Comparison of ENCODE assay signal across 24 mouse cellular contexts in the genomic region with DNA sequence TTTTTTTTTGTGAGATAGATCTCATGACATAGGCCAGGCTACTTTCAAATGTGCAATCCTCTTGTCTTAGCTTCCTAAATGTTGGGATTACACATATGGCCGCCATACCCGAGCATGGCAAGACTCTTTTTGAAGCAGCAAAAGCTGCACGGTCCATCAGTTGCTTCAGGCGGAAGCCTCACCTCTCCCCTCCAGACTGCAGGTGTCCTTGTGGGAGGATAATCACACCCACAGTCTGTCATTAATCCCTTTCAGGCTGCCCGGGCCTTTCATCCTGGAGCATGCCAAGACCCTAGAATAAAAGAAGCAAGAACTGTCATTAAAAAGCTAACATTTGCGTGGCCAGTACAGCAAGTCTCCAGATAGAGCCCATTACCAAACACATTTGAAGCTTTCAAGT. TPM values are rescaled to one million over a fixed set of nuclear protein-coding genes. Genes with fewer than 3 reads are reported as not detected.
"Had no signal": no experiment of that assay in that cellular context is flagged by ENCODE, and none has a peak within 500 bp of the region (broad histone marks: within the 10 kb centered on the region; RNA-seq: fewer than 3 reads in every experiment).

No protein-coding gene starts in this region.

- H3K4me3 ChIP-seq: intestine, embryonic 15.5 days; left cerebral cortex, adult 2 months; liver, embryonic 13.5 days; megakaryocyte, embryonic 14.5 days had no signal

- H3K27me3 ChIP-seq: intestine, embryonic 15.5 days; liver, embryonic 13.5 days had no signal

- H3K4me1 ChIP-seq: intestine, embryonic 15.5 days; liver, embryonic 13.5 days had no signal

- DNase-seq: kidney, adult 18-20 months; kidney, adult 9 months; kidney, postnatal 36 days; layer of hippocampus, postnatal 36 days; liver, embryonic 13.5 days; lung, adult 2 months; lung, postnatal 36 days; right cerebral cortex, postnatal 14 days; right cerebral cortex, postnatal 4 days; thymus, adult 18-20 months; thymus, postnatal 36 days had no signal

- H3K36me3 ChIP-seq: intestine, embryonic 15.5 days; liver, embryonic 13.5 days had no signal

- ATAC-seq: intestine, embryonic 15.5 days; lung, postnatal 0 days had no signal

- H3K9me3 ChIP-seq: intestine, embryonic 15.5 days; liver, embryonic 13.5 days; megakaryocyte, embryonic 14.5 days had no signal

- H3K4me2 ChIP-seq: intestine, embryonic 15.5 days; liver, embryonic 13.5 days; midbrain, embryonic 11.5 days had no signal

- H3K9ac ChIP-seq: intestine, embryonic 15.5 days; liver, embryonic 13.5 days had no signal

- H3K27ac ChIP-seq: intestine, embryonic 15.5 days; left cerebral cortex, adult 2 months; liver, embryonic 13.5 days had no signal

RNA-seq across cellular contexts. Expression of a gene that starts 15.5 kb away (rescaled TPM):
- total RNA-seq: layer of hippocampus, postnatal 10 days; left cerebral cortex, adult 2 months; left cerebral cortex, postnatal 10 days; left cerebral cortex, postnatal 36 days; liver, adult 2 months had no signal

RNA-seq across cellular contexts. Expression of a gene that starts 40.6 kb away (rescaled TPM):
- total RNA-seq: layer of hippocampus, postnatal 36 days; left cerebral cortex, postnatal 10 days; liver, adult 2 months; midbrain, postnatal 0 days had no signal
- polyA plus RNA-seq: liver, adult 2 months; liver, embryonic 13.5 days; liver, embryonic 16.5 days; lung, adult 2 months; midbrain, embryonic 11.5 days; midbrain, postnatal 0 days; neural tube, embryonic 11.5 days; stomach, embryonic 14.5 days had no signal
